Mouse (Mus musculus) hindbrain, embryonic 11.5 days (tissue): ENCODE results near the gene Bend7. TPM values are rescaled to one million over a fixed set of nuclear protein-coding genes. Genes with fewer than 3 reads are reported as not detected.

ENCODE experiments used
- ATAC-seq: fragments of 200-750 bp; cut with Nextera tagmentation; 2 replicates; pipeline ENCODE4 v1.8.0; 2017; ENCODE audit warnings: mild to moderate bottlenecking, moderate TSS enrichment, moderate library complexity; ENCODE audit not compliant: low FRiP score
- DNase-seq: peaks from one replicate; pipeline ENCODE4 v3.0.0-alpha.2; 2015; ENCODE audit warnings: low spot score
- H3K27ac ChIP-seq: fragments of 300-500 bp; sonication (generic); 2 replicates; pipeline ENCODE4 v1.5.1; 2014; ENCODE audit warnings: mild to moderate bottlenecking, low read depth, low read length
- H3K27me3 ChIP-seq: fragments of 300-500 bp; sonication (generic); 2 replicates; pipeline ENCODE4 v1.6.1; 2014; ENCODE audit warnings: mild to moderate bottlenecking, low read length, moderate library complexity, mixed read lengths; ENCODE audit not compliant: control insufficient read depth, insufficient read depth
- H3K36me3 ChIP-seq: fragments of 300-500 bp; sonication (generic); 2 replicates; pipeline ENCODE4 v1.6.1; 2014; ENCODE audit warnings: mild to moderate bottlenecking, low read length, moderate library complexity, mixed read lengths; ENCODE audit not compliant: control insufficient read depth, insufficient read depth
- H3K4me1 ChIP-seq: fragments of 300-500 bp; sonication (generic); replicated peaks from 2 replicates; pipeline ENCODE4 v1.6.1; 2014; ENCODE audit warnings: low read length, mixed read lengths; ENCODE audit not compliant: control insufficient read depth, insufficient read depth
- H3K4me2 ChIP-seq: fragments of 300-500 bp; sonication (generic); replicated peaks from 2 replicates; pipeline ENCODE4 v1.6.1; 2014; ENCODE audit warnings: mild to moderate bottlenecking, low read depth, low read length
- H3K4me3 ChIP-seq: fragments of 300-500 bp; sonication (generic); 2 replicates; pipeline ENCODE4 v1.5.1; 2014; ENCODE audit warnings: low read depth, low read length
- H3K9ac ChIP-seq: fragments of 300-500 bp; sonication (generic); 2 replicates; pipeline ENCODE4 v1.6.1; 2014; ENCODE audit warnings: low read depth, low read length
- H3K9me3 ChIP-seq: fragments of 300-500 bp; sonication (generic); 2 replicates; pipeline ENCODE4 v1.6.1; 2016; ENCODE audit warnings: low read length; ENCODE audit not compliant: control insufficient read depth
- WGBS: fragments of 180-500 bp; shearing (Covaris S2); extraction: QIAGEN DNeasy Blood & Tissue Kit; methylation state at CpG from one replicate; pipeline ENCODE4 v1.1.7; 2014; 5-methylcytosine and 5-hydroxymethylcytosine counted together
- polyA plus RNA-seq: library from polyadenylated mRNA; unstranded; fragments of >200 nt; fragmentation: Nextera tagmentation; extraction: Ambion mirVana; gene quantifications from 2 replicates; pipeline ENCODE4 v1.2.1, GENCODE M21; 2014

The Bend7 gene
- polyA plus RNA-seq, result 5.0 and 5.6 TPM in 2 replicates

- peak; percentile 83 for ATAC-seq
- Histone ChIP-seq H3K36me3 (no peaks in the 10 kb centered on the region), H3K27me3 (no peaks in the 10 kb centered on the region), H3K9ac (peak within 1 kb of the TSS; percentile 63), H3K4me1 (no peaks in the 10 kb centered on the region), H3K9me3 (no peaks in the 10 kb centered on the region), H3K4me3 (peak within 1 kb of the TSS; percentile 62), H3K27ac (peak within 1 kb of the TSS; percentile 72), H3K4me2 (peak within 1 kb of the TSS; percentile 70)
- peak; percentile 77 for DNase-seq
- WGBS, result under 1% methylated on average over 57 of the region's 124 CpGs
Observed at GRCm38 (mm10) chr2:4717769-4718661, at the start of gene Bend7. Bend7 (plus strand) TSS chr2:4717831.

DNA sequence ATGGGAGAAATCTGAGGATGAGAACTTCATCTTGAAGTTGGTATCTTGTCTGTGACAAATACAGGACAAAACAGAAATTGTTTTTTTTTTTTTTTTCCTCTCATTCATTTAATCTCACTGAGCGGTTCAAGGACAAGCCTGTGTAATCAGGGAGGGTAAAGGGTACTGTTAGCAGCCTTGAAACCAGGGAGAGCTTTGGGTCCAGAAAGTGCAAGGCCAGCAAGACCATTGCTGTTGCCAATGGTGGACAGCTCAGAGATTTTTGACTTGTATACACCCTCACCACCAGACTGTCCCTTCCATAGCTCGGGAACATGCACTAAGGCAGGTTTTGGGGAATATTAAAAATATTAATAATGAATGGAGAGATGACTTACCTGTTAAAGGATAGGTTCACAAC, 49.0 kb upstream of the Bend7 start:
- WGBS, result 79% methylated on average over 2 of the region's 2 CpGs
- no peaks in the 10 kb centered on the region for H3K27me3 ChIP-seq
- H3K4me1 ChIP-seq, result no peaks in the 10 kb centered on the region
- ATAC-seq (no peak), DNase-seq (no peak)
- H3K9me3 ChIP-seq, result no peaks in the 10 kb centered on the region
- H3K9ac ChIP-seq, result no peak overlapping the region
- no peaks in the 10 kb centered on the region for H3K36me3 ChIP-seq
- no peak overlapping the region for H3K4me2 ChIP-seq
- no peak overlapping the region for H3K27ac ChIP-seq
- H3K4me3 ChIP-seq, result no peak overlapping the region

GRCm38 (mm10) chr2:4669701-4670100, 47.9 kb upstream of the Bend7 start:
- ATAC-seq, result no peak
- Histone ChIP-seq H3K4me1 (no peaks in the 10 kb centered on the region), H3K4me2 (no peak overlapping the region), H3K4me3 (no peak overlapping the region), H3K9me3 (no peaks in the 10 kb centered on the region), H3K27me3 (no peaks in the 10 kb centered on the region), H3K27ac (no peak overlapping the region), H3K9ac (no peak overlapping the region), H3K36me3 (no peaks in the 10 kb centered on the region)
- WGBS, result 91% methylated on average over 8 of the region's 8 CpGs
- DNase-seq, result no peak

DNA sequence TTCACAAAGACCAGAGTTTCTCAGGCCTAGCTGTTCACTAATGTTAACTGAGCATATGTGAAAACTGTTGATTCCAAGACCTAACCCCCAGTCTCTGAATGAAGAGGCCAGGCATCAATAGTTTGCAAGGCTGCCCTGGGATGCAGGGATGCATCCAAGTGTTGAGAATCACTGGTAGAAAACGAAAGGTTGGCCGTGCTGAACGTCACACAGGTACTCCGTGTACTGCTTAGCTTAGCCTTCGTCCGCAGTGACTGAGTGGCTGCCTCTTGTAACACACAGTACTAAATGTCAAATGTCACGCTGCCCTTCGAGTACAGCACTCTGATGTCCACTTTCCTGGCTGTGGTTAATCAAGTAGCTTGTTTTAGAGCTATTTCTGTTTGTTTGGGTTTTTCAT, 46.0 kb upstream of the Bend7 start:
- 84% methylated on average over 8 of the region's 8 CpGs for WGBS
- no peaks in the 10 kb centered on the region for H3K36me3 ChIP-seq
- no peak for ATAC-seq
- H3K4me3 ChIP-seq, result no peak overlapping the region
- DNase-seq, result no peak
- no peak overlapping the region for H3K9ac ChIP-seq
- H3K27me3 ChIP-seq, result no peaks in the 10 kb centered on the region
- no peak overlapping the region for H3K27ac ChIP-seq
- no peaks in the 10 kb centered on the region for H3K9me3 ChIP-seq
- no peaks in the 10 kb centered on the region for H3K4me1 ChIP-seq
- H3K4me2 ChIP-seq, result no peak overlapping the region

DNA sequence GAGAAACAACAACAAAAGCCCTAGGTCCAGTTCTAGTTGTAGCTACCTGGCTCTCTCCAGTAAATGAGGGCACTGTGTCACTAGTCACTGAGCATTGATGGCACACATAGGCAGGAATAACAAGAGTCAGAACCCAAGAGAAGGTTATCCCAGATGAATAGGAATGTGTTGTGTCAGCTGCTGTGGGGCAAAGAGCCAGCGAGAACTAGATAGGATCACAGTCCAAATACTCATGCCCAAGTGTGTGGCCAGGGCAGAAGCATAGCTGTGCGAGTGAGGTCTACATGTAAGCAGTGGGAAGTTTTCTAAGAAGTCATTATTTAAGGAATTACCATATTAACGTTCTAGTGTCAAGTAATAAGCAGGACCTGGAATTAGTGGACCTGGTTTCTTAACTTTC, 37.7 kb upstream of the Bend7 start:
- H3K9ac ChIP-seq, result no peak overlapping the region
- H3K9me3 ChIP-seq, result no peaks in the 10 kb centered on the region
- DNase-seq, result no peak
- no peak overlapping the region for H3K4me2 ChIP-seq
- H3K4me3 ChIP-seq, result no peak overlapping the region
- no peaks in the 10 kb centered on the region for H3K36me3 ChIP-seq
- WGBS, result 75% methylated on average over 3 of the region's 3 CpGs
- no peaks in the 10 kb centered on the region for H3K4me1 ChIP-seq
- ATAC-seq, result no peak
- no peak overlapping the region for H3K27ac ChIP-seq
- no peaks in the 10 kb centered on the region for H3K27me3 ChIP-seq

- no peaks in the 10 kb centered on the region for H3K36me3 ChIP-seq
- 55% methylated on average over 5 of the region's 5 CpGs for WGBS
- H3K4me3 ChIP-seq, result no peak overlapping the region
- H3K27me3 ChIP-seq, result no peaks in the 10 kb centered on the region
- no peaks in the 10 kb centered on the region for H3K4me1 ChIP-seq
- no peak overlapping the region for H3K27ac ChIP-seq
- no peaks in the 10 kb centered on the region for H3K9me3 ChIP-seq
- ATAC-seq, result no peak
- peak; percentile 39 for DNase-seq
- H3K4me2 ChIP-seq, result no peak overlapping the region
- no peak overlapping the region for H3K9ac ChIP-seq
Observed at GRCm38 (mm10) chr2:4711262-4711661, 6.4 kb upstream of the Bend7 start.

DNA sequence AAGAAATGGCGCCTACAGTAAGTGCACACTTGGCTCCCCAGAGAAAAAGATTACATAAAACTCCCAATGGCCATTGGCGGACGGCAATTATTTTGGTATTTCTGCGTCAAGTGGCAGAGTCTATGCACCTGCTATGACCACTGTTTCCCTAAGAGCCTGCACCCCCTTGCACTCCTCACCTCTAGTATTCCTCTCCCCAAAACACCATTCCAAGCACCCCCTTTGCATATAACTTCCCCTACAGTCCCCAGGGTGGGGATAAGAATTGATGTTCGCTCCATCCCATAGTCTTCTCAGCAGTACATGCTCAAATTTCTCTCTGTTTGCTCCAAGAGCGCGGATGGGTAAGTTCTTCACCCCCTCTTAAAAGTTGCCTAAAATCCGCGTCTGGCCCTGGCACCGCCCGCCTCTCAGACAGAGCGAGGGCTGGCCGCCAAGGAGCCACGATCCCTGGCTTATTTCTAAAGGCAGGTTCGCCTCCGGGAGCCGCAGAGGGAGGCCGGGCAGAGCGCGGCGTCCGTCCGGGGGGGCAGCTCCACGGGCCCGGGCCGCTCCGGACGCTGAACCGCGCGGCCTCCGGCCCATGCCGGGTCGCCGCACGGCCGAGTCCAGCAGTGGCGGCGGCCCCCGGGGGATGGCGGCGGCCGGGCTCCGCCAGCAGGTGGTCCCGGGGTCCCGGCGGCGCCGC, 406 bp upstream of the Bend7 start:
- 5% methylated on average over 27 of the region's 49 CpGs for WGBS
- Histone ChIP-seq H3K27me3 (no peaks in the 10 kb centered on the region), H3K36me3 (no peaks in the 10 kb centered on the region), H3K4me2 (peak overlapping the region; percentile 70), H3K9me3 (no peaks in the 10 kb centered on the region), H3K4me3 (peak overlapping the region; percentile 62), H3K27ac (peak overlapping the region; percentile 72; the same call in 1 of the 2 replicates), H3K4me1 (no peaks in the 10 kb centered on the region), H3K9ac (peak overlapping the region; percentile 63)
- DNase-seq, result peak; percentile 51
- peak; percentile 72 for ATAC-seq

DNA sequence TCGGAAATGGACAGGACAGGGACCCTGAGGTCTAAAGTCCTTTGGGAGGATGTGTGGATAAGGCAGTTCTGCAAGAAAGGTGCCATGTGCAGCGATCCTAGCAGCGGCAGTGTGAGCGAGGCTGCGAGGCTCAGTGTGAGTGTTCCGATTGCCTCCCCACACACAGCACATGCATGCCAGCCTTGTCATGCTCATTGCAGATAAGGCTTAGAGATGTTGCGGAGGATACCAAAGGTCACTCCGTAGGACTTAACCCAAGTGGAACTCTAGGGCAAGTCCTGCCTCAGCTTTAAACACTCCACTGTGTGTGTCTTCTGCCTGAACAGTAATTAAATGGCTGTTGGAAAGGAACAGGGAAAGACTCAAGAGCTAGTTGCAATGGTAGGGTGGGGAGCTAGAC, 5.5 kb downstream of the Bend7 start:
- no peak overlapping the region for H3K27ac ChIP-seq
- H3K27me3 ChIP-seq, result no peaks in the 10 kb centered on the region
- no peak overlapping the region for H3K4me2 ChIP-seq
- H3K4me1 ChIP-seq, result no peaks in the 10 kb centered on the region
- H3K4me3 ChIP-seq, result no peak overlapping the region
- H3K36me3 ChIP-seq, result no peaks in the 10 kb centered on the region
- H3K9ac ChIP-seq, result no peak overlapping the region
- H3K9me3 ChIP-seq, result no peaks in the 10 kb centered on the region
- DNase-seq (no peak), ATAC-seq (no peak)
- WGBS, result 92% methylated on average over 8 of the region's 8 CpGs
